Mouse (Mus musculus) hindbrain, postnatal 0 days (tissue): Measurements from ENCODE around the gene Atp2b2. TPM values are rescaled to one million over a fixed set of nuclear protein-coding genes. Genes with fewer than 3 reads are reported as not detected.
A peak's percentile ranks its signal among the peaks of the same experiment; 100 is the strongest.

Experiments used
- ATAC-seq: fragments of 200-750 bp; cut with Nextera tagmentation; 2 replicates; pipeline ENCODE4 v1.8.0; 2017; ENCODE audit warnings: mild to moderate bottlenecking, moderate TSS enrichment, moderate library complexity
- DNase-seq: peaks from one replicate; pipeline ENCODE4 v3.0.0-alpha.2; 2015; ENCODE audit warnings: low spot score
- H3K27ac ChIP-seq: fragments of 300-500 bp; sonication (generic); 2 replicates; pipeline ENCODE4 v1.5.1; 2014; ENCODE audit warnings: mild to moderate bottlenecking
- H3K27me3 ChIP-seq: fragments of 300-500 bp; sonication (generic); 2 replicates; pipeline ENCODE4 v1.6.1; 2014; ENCODE audit warnings: low read length, mixed read lengths; ENCODE audit not compliant: insufficient read depth
- H3K36me3 ChIP-seq: fragments of 300-500 bp; sonication (generic); 2 replicates; pipeline ENCODE4 v1.6.1; 2014; ENCODE audit warnings: low read length, mixed read lengths; ENCODE audit not compliant: insufficient read depth
- H3K4me1 ChIP-seq: fragments of 300-500 bp; sonication (generic); 2 replicates; pipeline ENCODE4 v1.6.1; 2014; ENCODE audit warnings: antibody characterized with exemption, low read length, mixed read lengths; ENCODE audit not compliant: insufficient read depth
- H3K4me2 ChIP-seq: fragments of 300-500 bp; sonication (generic); 2 replicates; pipeline ENCODE4 v1.6.1; 2014; ENCODE audit warnings: low read depth, mild to moderate bottlenecking, low read length, moderate library complexity, mixed read lengths
- H3K4me3 ChIP-seq: fragments of 300-500 bp; sonication (generic); 2 replicates; pipeline ENCODE4 v1.5.1; 2014; ENCODE audit warnings: low read length
- H3K9ac ChIP-seq: fragments of 300-500 bp; sonication (generic); replicated peaks from 2 replicates; pipeline ENCODE4 v1.6.1; 2014; ENCODE audit warnings: mild to moderate bottlenecking, low read length, moderate library complexity, mixed read lengths
- H3K9me3 ChIP-seq: fragments of 300-500 bp; sonication (generic); 2 replicates; pipeline ENCODE4 v1.6.1; 2016; ENCODE audit warnings: low read length, mixed read lengths
- CTCF ChIP-seq: IDR thresholded peaks from 2 replicates; pipeline ENCODE4 v1.5.1; 2016; ENCODE audit warnings: antibody characterized with exemption, control low read depth, low read depth
- WGBS: fragments of 180-500 bp; shearing (Covaris S2); extraction: QIAGEN DNeasy Blood & Tissue Kit; methylation state at CpG from one replicate; pipeline ENCODE4 v1.1.7; 2014; 5-methylcytosine and 5-hydroxymethylcytosine counted together
- polyA plus RNA-seq: library from polyadenylated mRNA; unstranded; fragments of >200 nt; fragmentation: Nextera tagmentation; extraction: Ambion mirVana; gene quantifications from 2 replicates; pipeline ENCODE4 v1.2.1, GENCODE M21; 2015
- total RNA-seq: library from RNA; depleted of rRNA; stranded (reverse); fragments of >200 nt; gene quantifications from 2 replicates; pipeline ENCODE4 v1.2.3, GENCODE M21; 2014

The Atp2b2 gene
- total and polyA plus RNA-seq, 2 experiments from 2014 or later = 58.8 to 127 TPM

DNA sequence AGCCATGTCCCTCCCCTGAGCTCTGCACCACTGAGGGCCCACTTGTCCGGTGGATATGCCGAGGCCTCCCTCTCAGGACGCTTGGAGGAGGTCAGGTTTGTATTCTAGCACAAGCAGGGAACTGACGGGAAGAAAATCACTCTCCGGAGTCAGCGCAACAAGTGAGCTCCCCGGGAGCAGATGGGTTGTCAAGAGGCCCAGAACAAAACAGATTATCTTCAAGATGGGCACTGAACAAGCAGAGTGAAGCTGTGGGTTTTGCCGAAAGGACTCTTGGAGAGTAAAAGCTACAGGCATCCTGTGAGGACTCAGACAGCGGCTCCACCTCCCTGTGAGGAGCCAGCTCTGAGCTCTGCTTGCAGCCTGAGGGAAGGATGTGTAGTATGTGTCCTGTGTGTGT is 20.3 kb downstream of the Atp2b2 start:
- no peak overlapping the region for H3K27ac ChIP-seq
- H3K4me2 ChIP-seq = no peak overlapping the region
- H3K27me3 ChIP-seq = no peaks in the 10 kb centered on the region
- no peak overlapping the region for H3K9ac ChIP-seq
- DNase-seq = no peak
- TF ChIP-seq CTCF = no peak
- H3K9me3 ChIP-seq = no peaks in the 10 kb centered on the region
- H3K4me1 ChIP-seq = no peaks in the 10 kb centered on the region
- no peak for ATAC-seq
- WGBS = 62% methylated on average over 9 of the region's 9 CpGs
- H3K36me3 ChIP-seq = no peaks in the 10 kb centered on the region
- no peak overlapping the region for H3K4me3 ChIP-seq

DNA sequence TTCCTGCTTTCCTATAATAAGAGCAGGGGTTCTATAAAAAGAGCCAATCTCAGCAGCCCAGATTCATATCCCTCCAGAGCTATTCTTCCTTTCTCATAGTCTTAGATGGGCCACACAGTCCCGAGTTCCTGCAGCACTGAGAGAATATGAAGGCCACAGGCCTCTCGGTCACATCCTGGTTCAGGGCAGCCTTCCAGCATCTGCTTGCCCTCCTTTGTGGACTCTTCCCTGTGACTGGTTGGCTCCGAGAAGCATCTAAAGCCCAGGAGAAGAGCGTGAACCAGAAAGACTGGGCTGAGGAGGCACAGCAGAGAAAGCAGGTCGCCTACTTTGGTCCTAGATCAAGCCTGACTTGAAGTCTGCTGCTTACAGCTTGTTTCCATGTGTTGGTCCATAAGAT is 28.6 kb downstream of the Atp2b2 start:
- H3K9ac ChIP-seq = no peak overlapping the region
- H3K27ac ChIP-seq = no peak overlapping the region
- H3K36me3 ChIP-seq = no peaks in the 10 kb centered on the region
- 56% methylated on average over 5 of the region's 5 CpGs for WGBS
- no peak overlapping the region for H3K4me2 ChIP-seq
- no peak overlapping the region for H3K4me3 ChIP-seq
- DNase-seq (no peak), ATAC-seq (no peak)
- TF ChIP-seq CTCF = no peak
- H3K9me3 ChIP-seq = no peaks in the 10 kb centered on the region
- H3K27me3 ChIP-seq = no peaks in the 10 kb centered on the region
- H3K4me1 ChIP-seq = no peaks in the 10 kb centered on the region

DNA sequence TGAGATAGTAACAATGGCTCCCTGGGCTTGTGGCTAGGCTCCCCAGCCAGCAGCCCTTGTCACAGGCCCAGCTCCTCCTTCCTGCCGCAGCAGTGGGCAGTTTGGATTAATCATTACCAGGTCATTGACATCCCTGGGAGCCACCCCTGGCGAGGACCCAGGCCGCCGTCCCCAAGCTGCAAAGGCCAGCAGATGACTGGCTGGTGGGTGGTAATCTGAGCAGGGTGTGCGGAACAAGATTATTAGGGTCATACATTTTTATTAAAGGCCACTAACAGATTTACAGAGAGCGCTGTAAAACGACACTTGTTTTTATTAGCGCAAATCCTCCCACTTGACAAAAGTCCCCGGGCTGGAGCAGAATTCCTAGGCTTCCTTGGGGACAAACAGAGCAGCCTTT is 29.6 kb downstream of the Atp2b2 start:
- no peaks in the 10 kb centered on the region for H3K36me3 ChIP-seq
- no peak for TF ChIP-seq CTCF
- no peaks in the 10 kb centered on the region for H3K9me3 ChIP-seq
- no peaks in the 10 kb centered on the region for H3K4me1 ChIP-seq
- no peaks in the 10 kb centered on the region for H3K27me3 ChIP-seq
- no peak overlapping the region for H3K9ac ChIP-seq
- H3K4me3 ChIP-seq = no peak overlapping the region
- ATAC-seq (no peak), DNase-seq (no peak)
- H3K4me2 ChIP-seq = no peak overlapping the region
- WGBS = 34% methylated on average over 9 of the region's 9 CpGs
- no peak overlapping the region for H3K27ac ChIP-seq

DNA sequence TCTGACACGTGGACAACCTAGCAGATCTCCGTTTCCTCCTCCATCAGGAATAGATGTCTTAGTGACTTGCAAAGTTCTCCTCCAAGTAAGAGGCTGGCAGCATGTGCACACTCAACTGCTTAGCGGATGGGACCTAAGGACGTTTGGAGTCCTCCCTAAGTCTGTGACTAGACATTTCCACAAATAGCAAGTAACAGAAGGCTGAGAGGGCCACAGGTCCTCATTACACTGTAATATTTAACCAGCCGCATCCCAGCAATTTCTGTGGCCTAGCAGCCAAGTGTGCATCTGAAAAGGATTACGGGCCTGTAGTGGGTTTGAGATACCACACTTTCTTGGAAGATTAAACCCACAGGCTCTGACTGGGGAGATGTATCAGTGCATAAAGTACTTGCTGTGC is 30.4 kb downstream of the Atp2b2 start:
- no peak overlapping the region for H3K4me2 ChIP-seq
- H3K9me3 ChIP-seq = no peaks in the 10 kb centered on the region
- H3K27me3 ChIP-seq = no peaks in the 10 kb centered on the region
- no peak overlapping the region for H3K27ac ChIP-seq
- H3K4me1 ChIP-seq = no peaks in the 10 kb centered on the region
- H3K4me3 ChIP-seq = no peak overlapping the region
- no peak overlapping the region for H3K9ac ChIP-seq
- H3K36me3 ChIP-seq = no peaks in the 10 kb centered on the region
- DNase-seq = no peak
- 85% methylated on average over 6 of the region's 6 CpGs for WGBS
- no peak for TF ChIP-seq CTCF
- no peak for ATAC-seq

DNA sequence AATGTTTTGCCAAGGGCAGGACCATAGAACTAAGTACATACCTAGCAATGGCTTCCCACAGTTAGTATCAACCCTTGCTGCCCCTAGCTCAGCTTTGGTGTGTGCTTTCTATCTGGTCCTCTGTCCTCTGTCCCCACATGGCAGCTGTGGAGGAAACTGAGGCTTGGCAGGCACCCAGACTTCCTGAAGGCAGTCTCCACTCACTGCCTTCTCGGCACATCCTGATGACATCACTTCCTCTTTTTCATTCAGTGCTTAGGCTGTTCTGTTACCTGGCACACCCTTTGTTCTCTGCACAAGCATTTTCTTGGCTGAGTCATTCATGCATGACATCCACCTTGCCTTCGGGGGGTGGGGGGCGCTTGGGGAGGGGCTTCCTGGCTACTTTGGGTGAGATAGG is 38.6 kb downstream of the Atp2b2 start:
- no peak overlapping the region for H3K4me3 ChIP-seq
- ATAC-seq (no peak), DNase-seq (no peak)
- no peak overlapping the region for H3K4me2 ChIP-seq
- WGBS = 73% methylated on average over 3 of the region's 3 CpGs
- H3K9me3 ChIP-seq = no peaks in the 10 kb centered on the region
- 0 out of 2 replicates have a peak, but pooled peaks cover 4% of the 10 kb centered on the region for H3K4me1 ChIP-seq
- H3K27ac ChIP-seq = no peak overlapping the region
- no peak overlapping the region for H3K9ac ChIP-seq
- no peaks in the 10 kb centered on the region for H3K36me3 ChIP-seq
- no peak for TF ChIP-seq CTCF
- H3K27me3 ChIP-seq = no peaks in the 10 kb centered on the region

DNA sequence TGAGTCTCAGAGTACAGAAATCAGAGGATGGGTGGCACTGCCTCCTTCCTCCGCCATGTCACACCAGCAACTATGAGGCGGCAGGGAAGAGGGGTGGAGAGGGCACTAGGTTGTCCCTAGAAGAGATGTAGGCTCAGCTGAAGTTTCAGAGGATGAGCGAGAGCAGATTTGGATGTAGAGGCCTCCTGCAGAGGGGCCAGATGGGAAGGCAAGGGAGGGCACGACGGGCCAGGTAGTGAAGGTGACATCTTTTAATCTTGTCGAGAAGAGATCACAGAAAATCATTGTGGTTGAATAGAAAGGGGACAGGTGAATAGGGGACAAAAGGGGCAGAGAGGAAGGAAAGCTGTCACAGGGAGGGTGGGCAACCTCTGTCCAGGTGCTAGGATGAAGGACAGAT is 41.5 kb downstream of the Atp2b2 start:
- Histone ChIP-seq H3K27me3 (no peaks in the 10 kb centered on the region), H3K4me1 (0 out of 2 replicates have a peak, but pooled peaks cover 4% of the 10 kb centered on the region), H3K27ac (no peak overlapping the region), H3K36me3 (no peaks in the 10 kb centered on the region), H3K9me3 (0 out of 2 replicates have a peak, but pooled peaks cover 3% of the 10 kb centered on the region), H3K4me3 (no peak overlapping the region), H3K4me2 (no peak overlapping the region), H3K9ac (no peak overlapping the region)
- 65% methylated on average over 6 of the region's 6 CpGs for WGBS
- ATAC-seq (no peak), DNase-seq (no peak)
- no peak for TF ChIP-seq CTCF

DNA sequence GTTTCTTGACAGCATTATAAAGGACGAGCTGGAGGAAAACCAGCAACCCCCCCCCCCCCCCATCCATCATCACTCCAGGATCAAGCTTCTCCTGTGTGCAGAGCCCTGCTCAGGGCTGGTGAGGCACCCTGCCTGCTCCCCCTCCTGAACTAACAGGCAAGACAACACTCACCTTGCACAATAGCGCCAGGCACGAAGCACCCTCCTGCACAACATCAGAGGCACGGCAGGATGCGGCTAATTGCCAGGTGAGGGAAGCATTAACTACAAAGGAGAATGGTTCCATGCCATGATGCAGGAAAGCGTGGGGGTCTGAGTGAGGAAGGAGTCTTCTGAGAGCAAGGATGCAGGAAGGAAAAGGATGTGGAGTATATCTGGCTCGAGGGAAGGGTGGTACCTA is 42.1 kb downstream of the Atp2b2 start:
- no peak for TF ChIP-seq CTCF
- Histone ChIP-seq H3K9ac (no peak overlapping the region), H3K4me1 (no peaks in the 10 kb centered on the region), H3K36me3 (no peaks in the 10 kb centered on the region), H3K27me3 (no peaks in the 10 kb centered on the region), H3K9me3 (0 out of 2 replicates have a peak, but pooled peaks cover 3% of the 10 kb centered on the region), H3K4me2 (no peak overlapping the region), H3K27ac (no peak overlapping the region), H3K4me3 (no peak overlapping the region)
- ATAC-seq = peak; percentile 46; the same call in 1 of the 2 replicates
- WGBS = 45% methylated on average over 7 of the region's 7 CpGs
- peak; percentile 18 for DNase-seq
